Mouse (Mus musculus) cortical plate, adult 2 months (tissue): ENCODE data around the gene Aasdh.

Experiments
- CTCF ChIP-seq: fragments of 200-500 bp; IDR thresholded peaks from 2 replicates; pipeline ENCODE4 v1.5.1; 2011; ENCODE audit warnings: mild to moderate bottlenecking, control low read depth, low read length; ENCODE audit not compliant: insufficient read depth; ENCODE audit errors: extremely low read depth
- POLR2A ChIP-seq: fragments of 200-500 bp; IDR thresholded peaks from 2 replicates; pipeline ENCODE4 v1.6.1; 2011; ENCODE audit warnings: mild to moderate bottlenecking, low read length, control low read depth; ENCODE audit not compliant: insufficient read depth; ENCODE audit errors: extremely low read depth

DNA sequence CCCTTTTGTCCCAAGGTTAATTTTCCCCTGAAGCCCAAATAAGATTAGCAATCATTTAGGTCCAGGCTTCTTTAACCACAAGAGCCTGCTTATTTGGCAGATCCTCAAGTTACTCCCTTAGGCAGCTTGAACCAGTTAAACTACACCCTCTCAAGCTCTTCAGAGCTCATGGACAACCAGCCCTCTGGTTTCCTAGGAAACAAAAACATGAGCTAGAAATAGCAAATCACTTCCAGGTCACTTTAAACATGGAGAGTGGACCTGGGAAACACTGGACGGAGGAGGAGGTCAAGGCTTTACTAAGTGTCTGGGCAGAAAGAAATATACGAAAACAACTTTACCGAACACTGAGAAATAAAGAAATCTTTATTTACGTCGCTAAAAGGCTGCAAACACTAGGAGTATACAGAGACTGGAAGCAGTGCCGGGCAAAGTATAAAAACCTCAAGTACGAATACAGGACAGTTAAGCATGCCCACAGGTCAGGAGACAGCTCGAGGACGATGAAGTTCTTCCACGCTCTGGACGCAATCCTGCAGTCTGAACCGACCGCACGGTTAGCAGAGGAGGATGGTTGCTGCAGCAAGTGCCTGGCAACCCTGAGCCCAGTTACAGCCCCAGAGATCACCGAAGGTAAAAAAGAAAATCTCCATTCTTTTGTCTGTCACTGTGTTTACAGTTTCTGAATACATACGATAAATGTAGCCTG is 23.0 kb upstream of the Aasdh start:
- TF ChIP-seq CTCF (no peak), POLR2A (no peak)
